Mouse (Mus musculus): ENCODE measurements around the gene Hoxb6.

DNA sequence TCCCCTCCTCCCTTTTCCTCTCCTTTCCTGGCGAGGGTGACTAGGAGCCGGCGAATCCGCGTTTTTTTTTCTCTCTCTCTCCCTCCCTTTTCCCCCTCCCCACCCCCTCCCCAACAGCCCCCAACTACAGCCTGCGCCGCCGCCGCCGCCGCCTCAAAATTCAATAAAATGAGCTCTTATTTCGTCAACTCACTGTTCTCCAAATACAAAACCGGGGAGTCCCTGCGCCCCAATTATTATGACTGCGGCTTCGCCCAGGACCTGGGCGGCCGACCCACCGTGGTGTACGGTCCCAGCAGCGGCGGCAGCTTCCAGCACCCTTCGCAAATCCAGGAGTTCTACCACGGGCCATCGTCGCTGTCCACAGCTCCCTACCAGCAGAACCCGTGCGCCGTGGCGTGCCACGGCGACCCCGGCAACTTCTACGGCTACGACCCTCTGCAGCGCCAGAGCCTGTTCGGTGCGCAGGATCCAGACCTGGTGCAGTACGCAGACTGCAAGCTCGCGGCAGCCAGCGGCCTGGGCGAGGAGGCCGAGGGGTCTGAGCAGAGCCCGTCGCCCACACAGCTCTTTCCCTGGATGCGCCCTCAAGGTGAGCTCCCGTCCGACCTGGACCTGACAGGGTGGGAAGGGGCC lies 9.4 kb upstream of the Hoxb6 start:
- no peak for TF ChIP-seq CTCF (conservative IDR thresholded peaks at IDR 0.05; ENCODE audit: low read length)
- no peak for TF ChIP-seq NANOG (IDR thresholded peaks at IDR 0.05; ENCODE audit: borderline replicate concordance, low read length)

Measured in E14TG2a.4 (cell line).